Mouse (Mus musculus) midbrain, postnatal 0 days (tissue): ENCODE results near the gene Gbp2. TPM values are rescaled to one million over a fixed set of nuclear protein-coding genes. Genes with fewer than 3 reads are reported as not detected.

Source experiments
- ATAC-seq: fragments of 200-750 bp; cut with Nextera tagmentation; 2 replicates; pipeline ENCODE4 v1.8.0; 2017; ENCODE audit warnings: moderate number of reproducible peaks, mild to moderate bottlenecking, moderate TSS enrichment, moderate library complexity; ENCODE audit not compliant: low FRiP score
- DNase-seq: peaks from one replicate; pipeline ENCODE4 v3.0.0-alpha.2; 2015; ENCODE audit warnings: low spot score
- H3K27ac ChIP-seq: fragments of 300-500 bp; sonication (generic); 2 replicates; pipeline ENCODE4 v1.5.1; 2014; ENCODE audit warnings: low read depth, mild to moderate bottlenecking, low read length, mixed read lengths
- H3K27me3 ChIP-seq: fragments of 300-500 bp; sonication (generic); 2 replicates; pipeline ENCODE4 v1.6.1; 2014; ENCODE audit warnings: low read length, control low read depth, mixed read lengths; ENCODE audit not compliant: insufficient read depth
- H3K36me3 ChIP-seq: fragments of 300-500 bp; sonication (generic); 2 replicates; pipeline ENCODE4 v1.6.1; 2014; ENCODE audit warnings: low read length, control low read depth, mixed read lengths; ENCODE audit not compliant: insufficient read depth
- H3K4me1 ChIP-seq: fragments of 300-500 bp; sonication (generic); 2 replicates; pipeline ENCODE4 v1.6.1; 2014; ENCODE audit warnings: mild to moderate bottlenecking, control low read depth, antibody characterized with exemption, low read length, mixed read lengths; ENCODE audit not compliant: insufficient read depth
- H3K4me2 ChIP-seq: fragments of 300-500 bp; sonication (generic); 2 replicates; pipeline ENCODE4 v1.6.1; 2014; ENCODE audit warnings: low read depth, mild to moderate bottlenecking, low read length, mixed read lengths; ENCODE audit not compliant: poor library complexity, severe bottlenecking
- H3K4me3 ChIP-seq: fragments of 300-500 bp; sonication (generic); 2 replicates; pipeline ENCODE4 v1.5.1; 2014; ENCODE audit warnings: low read depth, mild to moderate bottlenecking, low read length, moderate library complexity
- H3K9ac ChIP-seq: fragments of 300-500 bp; sonication (generic); replicated peaks from 2 replicates; pipeline ENCODE4 v1.6.1; 2014; ENCODE audit warnings: mild to moderate bottlenecking, low read length, moderate library complexity, mixed read lengths; ENCODE audit not compliant: poor library complexity, severe bottlenecking
- H3K9me3 ChIP-seq: fragments of 300-500 bp; sonication (generic); 2 replicates; pipeline ENCODE4 v1.6.1; 2016; ENCODE audit warnings: low read length, control low read depth
- CTCF ChIP-seq: IDR thresholded peaks from 2 replicates; pipeline ENCODE4 v1.5.1; 2016; ENCODE audit warnings: antibody characterized with exemption, mild to moderate bottlenecking
- WGBS: fragments of 180-500 bp; shearing (Covaris S2); extraction: QIAGEN DNeasy Blood & Tissue Kit; methylation state at CpG from one replicate; pipeline ENCODE4 v1.1.7; 2014; 5-methylcytosine and 5-hydroxymethylcytosine counted together
- polyA plus RNA-seq: library from polyadenylated mRNA; unstranded; fragments of >200 nt; fragmentation: Nextera tagmentation; extraction: Ambion mirVana; gene quantifications from 2 replicates; pipeline ENCODE4 v1.2.1, GENCODE M21; 2015
- total RNA-seq: library from RNA; depleted of rRNA; stranded (reverse); fragments of >200 nt; gene quantifications from 2 replicates; pipeline ENCODE4 v1.2.3, GENCODE M21; 2014

Gbp2 gene
- total and polyA plus RNA-seq, 2 experiments from 2014 or later, result 0.71 to 1.1 TPM

- no peak for ATAC-seq
- H3K9me3 ChIP-seq, result no peaks in the 10 kb centered on the region
- H3K4me1 ChIP-seq, result no peaks in the 10 kb centered on the region
- no peaks in the 10 kb centered on the region for H3K36me3 ChIP-seq
- no peak overlapping the region for H3K4me3 ChIP-seq
- no peak overlapping the region for H3K27ac ChIP-seq
- H3K9ac ChIP-seq, result no peak overlapping the region
- DNase-seq, result no peak
- WGBS, result 79% methylated on average over 2 of the region's 2 CpGs
- H3K4me2 ChIP-seq, result no peak overlapping the region
- no peaks in the 10 kb centered on the region for H3K27me3 ChIP-seq
- TF ChIP-seq CTCF, result no peak
These were observed 31.5 kb upstream of the Gbp2 start for GRCm38 (mm10) chr3:142588888-142589287.

- no peak for ATAC-seq
- H3K4me2 ChIP-seq, result no peak overlapping the region
- no peaks in the 10 kb centered on the region for H3K4me1 ChIP-seq
- 86% methylated on average over 4 of the region's 4 CpGs for WGBS
- no peaks in the 10 kb centered on the region for H3K36me3 ChIP-seq
- DNase-seq, result no peak
- H3K9ac ChIP-seq, result no peak overlapping the region
- no peaks in the 10 kb centered on the region for H3K9me3 ChIP-seq
- H3K27ac ChIP-seq, result no peak overlapping the region
- H3K27me3 ChIP-seq, result no peaks in the 10 kb centered on the region
- no peak for TF ChIP-seq CTCF
- H3K4me3 ChIP-seq, result no peak overlapping the region
These were observed 29.9 kb upstream of the Gbp2 start for GRCm38 (mm10) chr3:142590431-142591067.

GRCm38 (mm10) chr3:142594547-142594946 is 25.9 kb upstream of the Gbp2 start, which contains the start of gene Gbp2b:
Gbp2b (plus strand) TSS chr3:142594847.
- no peaks in the 10 kb centered on the region for H3K36me3 ChIP-seq
- 90% methylated on average over 1 of the region's 1 CpGs for WGBS
- no peak within 1 kb of the TSS for H3K27ac ChIP-seq

GRCm38 (mm10) chr3:142597923-142598322 is 22.5 kb upstream of the Gbp2 start:
- no peak overlapping the region for H3K4me3 ChIP-seq
- H3K36me3 ChIP-seq, result no peaks in the 10 kb centered on the region
- no peaks in the 10 kb centered on the region for H3K4me1 ChIP-seq
- no peak overlapping the region for H3K27ac ChIP-seq
- no peaks in the 10 kb centered on the region for H3K9me3 ChIP-seq
- H3K27me3 ChIP-seq, result no peaks in the 10 kb centered on the region
- ATAC-seq, result no peak
- H3K4me2 ChIP-seq, result no peak overlapping the region
- 87% methylated on average over 3 of the region's 3 CpGs for WGBS
- no peak overlapping the region for H3K9ac ChIP-seq
- no peak for TF ChIP-seq CTCF
- no peak for DNase-seq

More at GRCm38 (mm10) chr3:142594547-142594946, 25.9 kb upstream of the Gbp2 start, which contains the start of gene Gbp2b:
- no peak within 1 kb of the TSS for H3K4me3 ChIP-seq
- no peak for TF ChIP-seq CTCF
- H3K9me3 ChIP-seq, result no peaks in the 10 kb centered on the region
- ATAC-seq, result no peak
- no peak within 1 kb of the TSS for H3K9ac ChIP-seq
- no peaks in the 10 kb centered on the region for H3K4me1 ChIP-seq
- DNase-seq, result no peak
- H3K4me2 ChIP-seq, result no peak within 1 kb of the TSS
- H3K27me3 ChIP-seq, result no peaks in the 10 kb centered on the region

GRCm38 (mm10) chr3:142601675-142602074 is 18.7 kb upstream of the Gbp2 start:
- H3K27ac ChIP-seq, result no peak overlapping the region
- no peaks in the 10 kb centered on the region for H3K9me3 ChIP-seq
- no peak for TF ChIP-seq CTCF
- no peak overlapping the region for H3K4me3 ChIP-seq
- no peak for DNase-seq
- H3K4me2 ChIP-seq, result no peak overlapping the region
- ATAC-seq, result no peak
- H3K27me3 ChIP-seq, result no peaks in the 10 kb centered on the region
- no peaks in the 10 kb centered on the region for H3K4me1 ChIP-seq
- H3K9ac ChIP-seq, result no peak overlapping the region
- H3K36me3 ChIP-seq, result no peaks in the 10 kb centered on the region

- DNase-seq (no peak), ATAC-seq (no peak)
- H3K4me2 ChIP-seq, result no peak overlapping the region
- H3K4me1 ChIP-seq, result no peaks in the 10 kb centered on the region
- TF ChIP-seq CTCF, result no peak
- H3K9me3 ChIP-seq, result no peaks in the 10 kb centered on the region
- no peak overlapping the region for H3K9ac ChIP-seq
- no peak overlapping the region for H3K4me3 ChIP-seq
- WGBS, result 78% methylated on average over 3 of the region's 3 CpGs
- H3K27me3 ChIP-seq, result no peaks in the 10 kb centered on the region
- H3K27ac ChIP-seq, result no peak overlapping the region
- no peaks in the 10 kb centered on the region for H3K36me3 ChIP-seq
These were observed 1.7 kb upstream of the Gbp2 start for GRCm38 (mm10) chr3:142618658-142619057.
